Mouse (Mus musculus) mature B cell (primary cell): ENCODE results near the gene Gm15093.
"Not testable (repeated sequence)": the region's sequence is repeated elsewhere in the genome, so short reads cannot be mapped to it uniquely, and the experiment has no call there.

Source experiments
- in situ Hi-C: fragments of 300-500 bp; cut with MboI; formaldehyde crosslinking; loops from 2 replicates; pipeline ENCODE4 v1.14.3; 2019

Gene Gm15093

GRCm38 (mm10) chrX:149272077-149272476 is at the start of gene Gm15093:
Gene Gm15093, plus strand, starts transcription at chrX:149272377.
- in situ Hi-C loops: not testable (repeated sequence)
